Mouse (Mus musculus): Measurements from ENCODE around the gene AK157302.
A peak's percentile ranks its signal among the peaks of the same experiment; 100 is the strongest.
"Not testable (repeated sequence)": the region's sequence is repeated elsewhere in the genome, so short reads cannot be mapped to it uniquely, and the experiment has no call there.

AK157302 gene

DNA sequence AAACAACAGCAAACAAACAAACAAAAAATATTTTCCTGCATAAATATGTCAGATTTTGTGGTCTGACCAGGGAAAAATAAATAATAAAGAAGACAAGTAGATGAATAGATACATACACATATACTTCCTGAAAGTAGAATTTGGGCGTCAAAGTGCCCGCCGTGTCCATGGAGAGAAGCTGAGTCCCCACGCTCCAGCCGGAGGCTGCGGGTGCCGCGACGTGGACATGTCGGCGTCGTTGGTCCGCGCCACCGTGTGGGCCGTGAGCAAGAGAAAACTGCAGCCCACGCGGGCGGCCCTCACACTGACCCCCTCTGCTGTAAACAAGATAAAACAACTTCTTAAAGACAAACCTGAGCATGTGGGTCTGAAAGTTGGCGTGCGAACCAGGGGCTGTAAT, at the start of gene AK157302:
Gene AK157302, plus strand, starts transcription at position 144 of the 400 bp plus-strand sequence.
- no peak for DNase-seq (ENCODE audit: low spot score)

DNA sequence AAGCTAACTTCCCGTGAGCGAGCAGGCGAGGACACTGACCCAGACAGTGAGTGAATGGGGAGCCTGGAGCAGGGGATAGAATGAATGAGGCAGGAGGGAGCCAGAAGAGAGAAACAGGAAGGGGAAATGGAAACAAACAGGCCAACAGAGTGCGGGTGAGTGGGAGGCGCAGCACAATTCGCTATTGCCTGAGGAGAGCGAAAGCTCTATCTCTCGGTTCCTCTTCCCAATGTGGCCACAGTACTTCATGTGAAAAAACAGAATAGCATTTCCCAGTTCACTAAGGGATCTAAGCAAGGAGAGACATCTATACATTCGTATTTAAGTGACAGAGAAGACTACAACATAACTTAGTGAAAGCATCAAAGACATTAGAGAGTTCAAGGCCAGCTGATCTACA, 48.2 kb upstream of the AK157302 start:
- no peak for DNase-seq (ENCODE audit: low spot score)

DNA sequence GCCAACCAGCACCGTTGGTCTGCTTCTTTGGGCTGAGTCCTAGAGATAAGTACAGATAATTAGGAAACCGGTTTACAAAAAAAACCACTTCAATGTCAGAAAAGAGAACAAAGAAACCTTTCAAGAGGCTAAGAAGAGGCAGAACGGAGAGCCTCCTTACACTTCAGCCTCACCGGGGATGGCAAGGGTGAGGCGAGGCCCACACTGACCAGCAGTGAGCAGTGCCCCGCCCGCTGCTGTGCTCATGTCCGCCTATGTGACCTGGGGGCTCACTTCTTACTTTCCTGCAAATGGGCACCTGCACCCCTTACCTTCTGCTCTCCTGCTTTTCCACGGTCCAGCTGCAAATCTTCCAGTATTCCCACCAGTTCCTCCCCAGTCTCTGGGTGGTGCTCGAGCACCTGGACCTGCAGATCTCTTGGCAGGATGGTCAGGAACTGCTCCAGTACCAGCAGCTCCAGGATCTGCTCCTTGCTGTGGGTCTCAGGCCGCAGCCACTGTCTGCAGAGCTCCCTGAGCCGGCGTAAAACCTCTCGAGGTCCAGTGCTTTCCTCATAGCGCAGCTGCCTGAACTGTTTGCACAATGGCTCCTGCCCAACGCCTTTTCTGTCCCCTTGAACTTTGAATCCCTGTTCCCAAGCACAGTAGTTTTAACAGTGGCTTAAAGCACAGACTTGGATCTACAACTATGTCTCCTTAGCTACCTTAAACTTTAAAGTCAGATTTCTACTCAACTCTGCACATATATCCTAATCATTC, 47.0 kb upstream of the AK157302 start:
- no peak for DNase-seq (ENCODE audit: low spot score)

- DNase-seq (ENCODE audit: low spot score): no peak
Measured at GRCm38 (mm10) chr13:21453042-21453441, 42.0 kb upstream of the AK157302 start.

DNA sequence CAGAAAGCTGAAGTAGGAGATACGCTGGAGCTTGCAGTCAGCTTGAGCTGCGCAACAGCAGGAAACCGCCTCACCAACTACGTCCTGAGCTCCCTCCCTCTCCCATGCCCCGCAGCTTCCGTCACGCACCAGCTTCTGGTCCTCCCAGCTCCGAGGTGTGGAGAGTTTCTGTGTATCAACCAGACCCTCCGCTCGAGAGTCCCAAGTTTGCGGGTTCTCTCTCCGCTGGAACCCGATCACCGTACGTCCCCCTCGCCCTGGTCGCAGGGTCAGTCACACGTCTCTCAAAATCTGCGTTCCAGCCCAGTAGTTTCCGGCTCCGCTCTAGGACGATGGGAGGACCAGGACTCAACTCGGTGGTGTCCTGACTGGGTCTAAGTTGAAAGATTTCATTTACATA, 41.6 kb upstream of the AK157302 start, which contains the start of gene Zscan26:
Gene Zscan26, minus strand, starts transcription at position 282 of the 400 bp plus-strand sequence.
- DNase-seq (ENCODE audit: low spot score): peak; percentile 73

- no peak for DNase-seq (ENCODE audit: low spot score)
Measured at GRCm38 (mm10) chr13:21454133-21454532, 40.9 kb upstream of the AK157302 start.

GRCm38 (mm10) chr13:21456347-21456746, 38.7 kb upstream of the AK157302 start:
- no peak for DNase-seq (ENCODE audit: low spot score)

GRCm38 (mm10) chr13:21462516-21462915, 32.5 kb upstream of the AK157302 start:
- not testable (repeated sequence) for DNase-seq (ENCODE audit: low spot score)

DNA sequence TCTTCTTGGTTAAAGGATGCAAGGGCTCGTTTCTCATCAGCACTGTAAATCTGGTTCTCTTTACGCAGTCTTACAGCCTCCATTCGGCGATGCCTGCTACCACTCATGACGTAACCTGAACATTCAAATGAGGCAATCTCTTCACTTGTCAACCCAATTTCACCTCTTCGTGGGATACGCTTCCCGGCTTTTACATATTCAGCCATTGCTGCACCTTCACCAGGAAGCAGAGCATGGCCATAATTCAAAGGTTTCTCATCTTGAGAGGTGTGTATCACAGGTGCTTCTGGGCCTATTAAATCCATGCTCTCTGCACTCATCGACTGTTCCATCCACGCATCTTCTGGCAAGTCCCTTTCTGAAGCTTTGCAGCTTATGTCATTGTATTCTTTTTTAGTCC, 27.7 kb upstream of the AK157302 start:
- no peak for DNase-seq (ENCODE audit: low spot score)

GRCm38 (mm10) chr13:21468061-21469019, 26.7 kb upstream of the AK157302 start, which contains the start of gene Nkapl:
Gene Nkapl, minus strand, starts transcription at chr13:21468509.
- DNase-seq (ENCODE audit: low spot score): peak; percentile 50

GRCm38 (mm10) chr13:21469097-21469496, 25.9 kb upstream of the AK157302 start:
- no peak for DNase-seq (ENCODE audit: low spot score)

DNA sequence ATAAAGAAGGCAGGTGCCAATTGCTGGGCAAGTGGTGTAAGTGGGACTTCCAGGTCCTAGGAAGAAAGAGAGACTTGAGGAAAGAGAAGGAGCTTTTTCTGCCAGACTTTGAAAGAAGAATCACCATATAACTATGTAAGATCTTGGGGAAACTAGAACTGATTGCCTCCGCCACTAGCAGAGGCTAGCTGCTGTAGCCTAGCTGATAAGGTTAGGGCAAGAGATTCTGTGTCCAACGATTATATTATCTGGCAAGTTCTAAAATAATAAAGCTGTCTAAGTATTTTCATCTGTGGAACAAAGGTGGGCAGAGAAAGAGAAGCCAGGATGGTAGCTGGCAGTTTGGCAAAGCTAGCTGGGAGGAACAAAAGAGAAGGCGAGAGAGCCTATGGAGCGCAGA, 22.6 kb upstream of the AK157302 start:
- DNase-seq (ENCODE audit: low spot score): no peak

GRCm38 (mm10) chr13:21478759-21479670, 16.0 kb upstream of the AK157302 start, which contains the start of the genes Zkscan4 and Gm10065:
Gene Zkscan4, plus strand, starts transcription at chr13:21478907.
Gene Gm10065, minus strand, starts transcription at chr13:21479441.
- peak; percentile 60 for DNase-seq (ENCODE audit: low spot score)

DNA sequence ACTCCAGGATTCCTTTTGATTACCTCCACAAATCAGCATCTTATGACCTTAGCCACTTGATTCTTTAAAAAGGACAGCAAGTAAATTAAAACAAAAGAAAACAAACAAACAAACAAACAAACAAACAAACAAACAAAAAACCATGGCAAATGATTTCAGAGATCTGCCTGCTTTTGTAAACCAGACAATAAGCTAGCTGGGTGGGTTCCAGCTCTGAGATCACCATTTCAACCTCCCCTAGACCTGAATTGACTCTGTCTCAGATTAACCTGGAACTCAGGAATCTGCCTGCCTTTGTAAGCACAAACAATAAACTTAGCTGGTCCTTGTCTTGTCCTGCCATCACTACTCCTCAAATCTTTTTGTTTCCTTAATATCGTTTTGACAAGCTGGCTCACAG, 8.1 kb upstream of the AK157302 start:
- DNase-seq (ENCODE audit: low spot score): no peak

DNA sequence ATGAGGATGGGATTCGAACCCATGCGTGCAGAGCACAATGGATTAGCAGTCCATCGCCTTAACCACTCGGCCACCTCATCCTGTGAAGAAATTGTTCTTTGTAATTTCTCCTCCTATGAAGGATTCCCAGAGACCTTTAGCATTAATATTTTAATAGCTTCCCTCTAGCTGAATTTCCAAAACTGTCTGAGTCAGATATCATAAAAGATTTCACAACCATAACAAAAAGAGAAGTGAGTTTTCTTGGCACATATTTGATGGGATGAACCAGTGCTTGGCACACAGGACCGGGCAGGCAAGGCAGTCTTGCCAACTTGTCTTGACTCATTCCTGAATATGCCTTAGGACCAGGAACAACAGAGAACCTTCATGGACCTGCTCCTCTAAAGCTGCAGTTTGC, 2.2 kb upstream of the AK157302 start:
- no peak for DNase-seq (ENCODE audit: low spot score)

GRCm38 (mm10) chr13:21501182-21501581, 6.2 kb downstream of the AK157302 start, which contains the start of gene Gm11273:
Gene Gm11273, minus strand, starts transcription at chr13:21501418.
- not testable (repeated sequence) for DNase-seq (ENCODE audit: low spot score)

DNA sequence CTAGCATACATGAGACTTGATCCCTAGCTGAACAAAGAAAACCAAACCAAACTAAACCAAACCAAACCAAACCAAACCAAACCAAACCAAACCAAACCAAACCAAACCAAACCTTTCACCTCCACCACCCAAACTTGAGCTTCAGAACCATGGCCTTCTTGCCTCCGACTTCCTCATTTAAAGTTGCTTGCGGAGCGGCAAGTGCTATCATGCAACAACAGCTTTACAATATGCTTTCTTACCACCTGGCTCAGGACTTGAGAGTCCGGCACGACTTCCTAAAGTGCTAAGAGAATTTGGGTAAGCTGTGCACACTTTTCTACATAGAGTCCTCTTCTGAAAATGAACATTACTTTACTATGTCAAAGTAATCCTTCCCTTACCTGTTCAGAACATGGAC, 7.3 kb downstream of the AK157302 start:
- DNase-seq (ENCODE audit: low spot score): no peak

DNA sequence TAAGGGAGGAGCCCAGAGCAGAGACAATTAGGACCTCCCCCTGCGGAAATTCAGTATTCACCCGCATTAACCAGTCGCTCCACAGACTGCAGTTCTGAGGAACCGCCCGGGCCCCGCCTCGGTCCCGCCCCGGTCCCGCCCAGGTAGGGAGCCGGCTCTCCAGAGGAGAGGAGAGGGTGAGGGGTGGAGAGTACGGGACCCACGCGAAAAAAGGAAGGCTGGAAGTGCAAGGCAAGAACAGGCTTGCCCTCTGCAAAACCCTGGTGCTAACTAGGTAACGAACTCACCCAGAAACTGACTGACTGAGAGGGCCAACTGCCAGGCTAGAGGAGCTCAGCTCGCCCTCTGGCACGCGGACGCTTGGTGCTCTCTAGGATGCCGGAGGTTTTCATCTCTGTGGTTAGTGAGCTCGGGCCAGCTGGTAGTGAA, 11.2 kb downstream of the AK157302 start:
- peak; percentile 44 for DNase-seq (ENCODE audit: low spot score)

DNA sequence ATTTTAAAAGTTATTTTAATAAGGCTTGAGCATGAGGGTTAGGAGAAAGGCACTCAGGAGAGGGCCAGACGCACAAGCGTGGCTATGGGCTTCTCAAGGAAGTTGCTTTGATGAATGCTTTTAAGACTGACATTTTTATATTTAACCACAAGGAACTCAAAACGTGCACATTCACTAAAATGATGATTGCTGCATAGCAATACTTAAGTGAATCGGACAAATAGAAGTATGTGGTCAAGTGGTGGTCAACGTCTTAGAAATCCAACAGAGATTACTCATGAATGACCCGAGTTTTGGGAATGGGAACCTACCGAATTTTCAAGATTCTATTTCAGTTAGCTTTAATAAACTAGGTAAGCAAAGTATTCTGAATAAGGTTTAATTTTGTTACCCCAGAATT, 35.1 kb downstream of the AK157302 start:
- no peak for DNase-seq (ENCODE audit: low spot score)

GRCm38 (mm10) chr13:21530781-21531201, 35.8 kb downstream of the AK157302 start, which contains the start of gene Zkscan8:
Gene Zkscan8, minus strand, starts transcription at chr13:21531120.
- DNase-seq (ENCODE audit: low spot score): peak; percentile 68

- DNase-seq (ENCODE audit: low spot score): no peak
Measured at GRCm38 (mm10) chr13:21542708-21543107, 47.7 kb downstream of the AK157302 start, which contains the start of gene Olfr1366. Gene Olfr1366, minus strand, starts transcription at chr13:21542808.
